Mouse (Mus musculus): ENCODE measurements around the gene Nhsl2.
A peak's percentile ranks its signal among the peaks of the same experiment; 100 is the strongest.

Gene Nhsl2

GRCm38 (mm10) chrX:101981450-101981849 lies 132.3 kb downstream of the Nhsl2 start:
- no peak for DNase-seq (ENCODE audit: low read depth, low spot score)

DNA sequence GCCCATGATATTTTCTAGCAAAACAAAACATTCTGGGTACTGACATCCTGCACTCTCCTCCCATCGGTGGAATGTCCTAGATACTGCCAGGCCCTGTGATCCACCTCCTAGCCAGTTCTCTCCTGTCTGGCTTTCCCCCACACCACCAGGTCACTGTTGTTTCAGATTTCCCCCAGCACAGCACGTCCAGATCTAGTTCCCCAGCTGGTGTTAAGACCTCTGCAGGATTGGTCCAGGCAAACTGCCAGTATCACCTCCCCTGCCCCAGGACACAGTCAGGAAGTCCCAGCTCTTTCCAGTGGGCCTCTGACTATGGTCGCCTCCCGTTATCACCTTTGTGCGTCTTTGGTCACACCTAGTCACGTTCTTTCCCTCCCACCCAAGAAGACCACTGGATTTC lies 134.5 kb downstream of the Nhsl2 start:
- no peak for DNase-seq (ENCODE audit: low read depth, low spot score)

DNA sequence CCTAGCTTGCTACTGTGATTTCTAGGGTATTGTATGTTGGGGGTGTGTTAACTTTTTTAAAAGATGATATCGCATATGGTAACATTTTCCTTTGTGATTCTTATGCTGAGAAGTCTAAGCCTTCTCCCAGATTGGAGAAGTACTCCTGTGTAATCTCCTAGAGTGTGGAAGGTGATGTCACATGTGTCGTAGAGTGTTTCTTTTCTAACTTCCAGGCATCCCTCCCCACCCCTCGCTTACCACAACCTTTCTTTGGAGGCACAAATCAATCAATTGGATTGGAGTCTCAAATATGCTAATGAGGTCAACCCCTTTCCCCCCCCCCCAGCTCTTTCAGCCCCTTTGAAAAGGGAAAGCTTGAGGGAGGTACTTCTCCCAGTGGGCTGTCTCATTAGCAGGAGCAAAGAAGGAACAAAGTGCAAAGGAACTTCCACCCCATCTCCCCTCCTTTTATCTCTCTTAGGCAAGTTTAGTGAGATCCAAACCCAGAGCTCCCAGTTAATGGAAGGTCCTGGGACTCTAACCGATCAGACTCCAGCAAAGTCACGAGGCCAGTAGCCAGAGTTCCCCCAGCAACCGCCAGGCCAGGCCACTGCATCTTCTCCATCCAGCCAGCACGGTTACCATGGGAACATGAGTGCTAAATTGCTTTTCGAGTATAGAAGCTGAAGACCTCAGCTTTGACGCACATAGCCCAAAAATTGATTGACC lies 137.6 kb downstream of the Nhsl2 start:
- DNase-seq (ENCODE audit: low read depth, low spot score), result no peak

- no peak for DNase-seq (ENCODE audit: low read depth, low spot score)
Observed at GRCm38 (mm10) chrX:101993841-101994571, 144.8 kb downstream of the Nhsl2 start.

DNA sequence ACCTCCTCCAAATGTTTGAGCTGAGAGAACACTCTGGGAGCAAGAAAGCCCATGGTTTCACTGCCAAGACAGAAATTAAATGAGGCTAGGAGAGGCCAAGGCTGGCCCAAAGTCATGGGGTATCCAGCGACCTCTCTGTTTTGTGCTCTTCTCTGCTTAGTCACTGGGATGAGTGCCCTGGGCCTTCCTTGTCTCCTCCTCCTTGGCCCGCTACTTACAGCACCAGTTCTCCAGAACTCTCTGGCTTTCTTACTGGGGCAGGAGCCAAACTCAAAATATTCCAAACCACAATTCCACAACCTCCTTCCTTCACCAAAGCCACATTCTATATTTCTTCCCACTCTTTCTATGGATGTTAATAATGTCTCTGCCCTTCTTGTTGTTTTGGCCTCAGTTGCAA lies 147.5 kb downstream of the Nhsl2 start:
- DNase-seq (ENCODE audit: low read depth, low spot score), result no peak

- no peak for DNase-seq (ENCODE audit: low read depth, low spot score)
Observed at GRCm38 (mm10) chrX:102003632-102004315, 154.6 kb downstream of the Nhsl2 start.

- DNase-seq (ENCODE audit: low read depth, low spot score), result no peak
Observed at GRCm38 (mm10) chrX:102004370-102004769, 155.2 kb downstream of the Nhsl2 start.

DNA sequence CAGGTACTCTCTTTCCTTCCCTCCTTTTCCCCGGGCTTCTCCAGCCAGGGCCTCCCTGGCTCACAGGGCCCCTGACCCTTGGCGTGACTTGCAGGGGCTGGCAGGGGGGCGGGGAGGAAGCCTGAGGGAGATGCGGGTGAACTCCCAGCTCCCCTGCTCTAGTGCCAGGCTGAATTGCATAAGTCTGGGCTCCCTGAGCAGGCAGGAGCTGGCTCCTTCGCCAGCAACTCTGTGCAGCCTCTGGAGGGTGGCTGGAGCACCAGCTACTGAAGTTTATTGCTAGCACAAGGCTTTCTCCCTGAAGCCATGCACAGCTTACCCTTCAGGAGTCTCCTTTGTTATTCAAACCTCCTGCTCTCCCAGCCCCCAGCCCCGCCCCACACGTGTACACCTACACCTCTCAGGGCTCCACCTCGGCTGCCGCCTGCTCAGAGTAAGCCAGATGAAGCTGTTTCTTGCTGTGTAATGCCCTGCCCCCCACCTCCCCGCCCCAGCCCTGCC lies 156.0 kb downstream of the Nhsl2 start:
- DNase-seq (ENCODE audit: low read depth, low spot score), result peak; percentile 61

GRCm38 (mm10) chrX:102007935-102008334 lies 158.8 kb downstream of the Nhsl2 start:
- no peak for DNase-seq (ENCODE audit: low read depth, low spot score)

DNA sequence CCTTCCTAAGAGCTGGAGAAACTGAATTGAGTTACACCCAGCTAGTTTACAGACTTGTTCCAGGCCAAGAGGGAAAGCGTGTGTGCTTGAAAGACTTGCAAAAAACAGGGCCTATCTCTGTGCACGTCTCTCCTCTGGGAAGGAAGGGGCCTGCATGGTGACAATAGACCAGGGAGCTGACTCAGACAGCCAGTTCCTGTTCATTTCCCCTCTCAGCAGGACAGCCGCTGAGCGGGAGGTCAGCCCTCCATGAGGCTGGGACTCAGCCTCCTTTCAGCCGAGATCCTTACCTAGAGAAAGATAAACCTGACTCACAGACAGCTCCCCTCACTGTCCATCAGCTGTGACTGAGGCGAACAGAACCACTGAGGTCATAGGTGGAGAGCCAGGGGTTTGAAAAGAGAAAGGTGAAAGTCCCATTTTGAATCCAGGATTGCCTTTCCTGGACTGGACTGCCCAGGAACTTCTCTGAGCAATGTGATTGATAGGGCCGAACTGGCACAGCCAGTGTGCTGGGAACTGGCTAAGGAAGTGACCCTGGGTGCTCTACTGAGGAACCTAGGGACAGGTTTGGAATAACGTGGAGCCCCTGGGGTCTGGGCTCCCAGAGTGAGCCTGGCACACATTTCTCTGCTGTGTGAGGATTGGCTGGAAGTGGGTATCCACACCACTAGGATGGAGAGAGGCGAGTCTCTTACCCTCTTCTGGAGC lies 168.2 kb downstream of the Nhsl2 start:
- no peak for DNase-seq (ENCODE audit: low read depth, low spot score)

GRCm38 (mm10) chrX:102018890-102019289 lies 169.7 kb downstream of the Nhsl2 start:
- no peak for DNase-seq (ENCODE audit: low read depth, low spot score)

- no peak for DNase-seq (ENCODE audit: low read depth, low spot score)
Observed at GRCm38 (mm10) chrX:102019471-102020240, 170.5 kb downstream of the Nhsl2 start.

GRCm38 (mm10) chrX:102024976-102025375 lies 175.8 kb downstream of the Nhsl2 start:
- no peak for DNase-seq (ENCODE audit: low read depth, low spot score)

DNA sequence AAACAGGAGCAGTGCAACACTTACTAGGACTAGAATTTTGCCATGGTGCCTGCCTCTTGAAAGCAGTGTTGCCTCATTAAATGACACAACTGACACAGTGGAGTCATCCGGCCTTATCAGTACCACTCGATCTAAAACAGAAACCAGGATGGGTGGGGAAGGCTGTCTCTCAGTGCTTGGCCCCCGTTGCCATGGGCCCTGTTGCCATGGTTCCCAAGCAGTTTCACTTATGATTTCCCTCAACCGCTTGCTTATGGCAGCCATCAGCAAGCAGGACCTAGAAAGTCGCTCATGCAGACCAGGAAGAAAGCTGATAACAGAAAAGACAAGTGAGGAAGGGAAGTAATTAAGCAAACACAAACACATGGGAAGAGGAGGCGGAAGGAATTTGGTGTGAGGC lies 182.7 kb downstream of the Nhsl2 start:
- DNase-seq (ENCODE audit: low read depth, low spot score), result no peak

DNA sequence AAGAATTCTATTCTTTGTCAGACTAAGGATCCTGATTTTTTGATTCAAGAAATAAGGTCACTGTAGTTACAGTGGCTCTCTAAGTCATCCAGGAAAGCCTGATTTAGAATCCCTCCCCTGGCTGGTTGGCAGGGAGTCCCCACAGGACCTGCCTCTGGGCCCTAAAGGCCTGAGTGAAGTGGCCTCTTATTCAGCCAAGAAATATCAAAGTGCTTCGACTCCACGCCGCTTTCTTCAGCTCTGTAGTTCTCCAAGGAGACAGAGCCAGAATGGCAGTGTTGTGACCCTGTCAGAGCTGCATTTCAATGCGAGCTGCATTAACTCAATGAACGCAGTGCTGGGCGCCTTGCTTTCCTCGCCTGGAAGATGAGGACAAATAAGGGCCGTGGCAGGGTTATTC lies 183.2 kb downstream of the Nhsl2 start:
- DNase-seq (ENCODE audit: low read depth, low spot score), result no peak

DNA sequence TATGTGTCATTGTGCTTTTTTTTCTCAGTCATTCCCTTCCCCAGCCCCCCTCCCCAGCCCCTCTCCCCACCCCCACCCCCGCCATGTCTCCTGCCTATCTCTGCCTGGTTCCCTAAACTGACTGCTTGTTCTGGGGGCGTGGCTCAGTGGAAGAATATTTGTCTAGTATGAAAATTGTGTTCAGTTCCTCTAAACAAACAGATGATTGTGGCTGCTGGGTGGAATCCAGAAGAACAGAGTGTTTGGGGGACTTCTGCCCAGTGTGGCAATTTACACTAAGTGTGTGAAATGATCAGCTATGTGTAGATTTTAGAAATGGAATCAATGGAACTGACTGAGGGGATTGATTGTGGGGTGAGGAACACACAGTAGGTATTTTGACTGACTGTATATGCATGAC lies 184.4 kb downstream of the Nhsl2 start:
- DNase-seq (ENCODE audit: low read depth, low spot score), result no peak

GRCm38 (mm10) chrX:102035671-102036070 lies 186.5 kb downstream of the Nhsl2 start:
- DNase-seq (ENCODE audit: low read depth, low spot score), result no peak

DNA sequence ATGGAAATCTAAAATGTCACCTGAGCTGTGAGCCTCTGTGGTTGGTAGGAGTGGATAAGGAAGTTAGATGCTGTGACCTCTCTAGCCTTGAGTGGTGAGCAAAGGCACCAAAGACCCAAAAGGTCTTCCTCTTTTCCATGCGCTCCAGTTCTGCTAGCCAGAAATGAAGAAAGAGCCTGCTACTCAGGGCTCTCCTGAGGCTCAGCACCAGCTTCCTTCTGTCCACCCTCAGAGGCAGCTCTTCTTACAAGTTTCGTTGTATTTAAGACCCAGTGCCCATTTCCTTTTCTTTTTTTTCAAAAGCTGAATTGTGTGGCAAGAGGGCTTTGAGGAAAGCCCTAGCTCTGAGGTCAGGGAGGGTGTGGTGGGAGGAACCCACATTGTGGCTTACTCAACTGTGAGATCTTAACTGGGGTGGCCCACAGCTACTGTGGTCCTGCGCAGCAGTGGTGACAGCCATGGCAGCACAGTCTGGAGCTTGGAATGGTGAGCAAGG lies 187.7 kb downstream of the Nhsl2 start:
- DNase-seq (ENCODE audit: low read depth, low spot score), result no peak

DNA sequence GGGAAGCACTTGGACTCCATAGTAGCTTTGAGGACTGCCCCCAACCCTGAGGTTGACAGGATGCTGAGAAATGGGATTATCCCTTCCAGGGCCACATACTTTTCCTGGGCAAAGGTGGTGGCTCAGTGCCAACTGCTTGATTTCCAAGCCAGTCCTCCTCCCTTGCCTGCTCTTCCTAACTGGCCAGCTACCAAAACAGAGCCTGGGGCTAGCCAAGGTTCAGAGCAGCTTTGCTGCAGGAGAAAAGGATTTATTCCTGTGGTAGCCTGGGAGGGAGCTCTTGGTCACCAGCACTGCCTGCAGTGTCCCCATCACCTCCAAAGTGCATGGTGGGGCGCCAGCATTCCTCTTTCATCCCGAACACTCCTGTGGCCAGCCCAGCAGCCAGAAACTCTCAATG lies 188.3 kb downstream of the Nhsl2 start:
- no peak for DNase-seq (ENCODE audit: low read depth, low spot score)

DNA sequence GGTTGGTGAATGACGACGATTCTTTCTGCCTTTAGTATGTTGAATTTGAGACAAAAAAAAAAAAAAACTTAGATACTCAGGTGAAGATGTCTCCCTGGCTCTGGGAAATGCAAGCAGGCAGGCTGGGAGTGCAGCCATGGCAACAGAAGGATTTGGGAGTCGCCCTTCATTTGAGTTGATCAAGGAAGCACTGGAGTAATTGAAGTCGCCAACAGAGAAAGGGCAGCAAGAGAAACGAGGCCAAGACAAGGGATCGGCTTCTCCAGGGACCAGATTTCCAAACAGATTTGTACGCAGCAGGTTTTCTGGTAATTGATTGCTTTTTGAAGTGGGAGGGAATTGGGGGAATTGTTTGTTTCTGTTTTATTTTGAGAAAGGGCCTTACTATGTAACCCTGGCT lies 192.4 kb downstream of the Nhsl2 start:
- DNase-seq (ENCODE audit: low read depth, low spot score), result no peak

- no peak for DNase-seq (ENCODE audit: low read depth, low spot score)
Observed at GRCm38 (mm10) chrX:102042386-102042785, 193.2 kb downstream of the Nhsl2 start.
